Mouse (Mus musculus): ENCODE results near the gene Eif3d.
"Not testable (repeated sequence)": the region's sequence is repeated elsewhere in the genome, so short reads cannot be mapped to it uniquely, and the experiment has no call there.

Gene Eif3d

DNA sequence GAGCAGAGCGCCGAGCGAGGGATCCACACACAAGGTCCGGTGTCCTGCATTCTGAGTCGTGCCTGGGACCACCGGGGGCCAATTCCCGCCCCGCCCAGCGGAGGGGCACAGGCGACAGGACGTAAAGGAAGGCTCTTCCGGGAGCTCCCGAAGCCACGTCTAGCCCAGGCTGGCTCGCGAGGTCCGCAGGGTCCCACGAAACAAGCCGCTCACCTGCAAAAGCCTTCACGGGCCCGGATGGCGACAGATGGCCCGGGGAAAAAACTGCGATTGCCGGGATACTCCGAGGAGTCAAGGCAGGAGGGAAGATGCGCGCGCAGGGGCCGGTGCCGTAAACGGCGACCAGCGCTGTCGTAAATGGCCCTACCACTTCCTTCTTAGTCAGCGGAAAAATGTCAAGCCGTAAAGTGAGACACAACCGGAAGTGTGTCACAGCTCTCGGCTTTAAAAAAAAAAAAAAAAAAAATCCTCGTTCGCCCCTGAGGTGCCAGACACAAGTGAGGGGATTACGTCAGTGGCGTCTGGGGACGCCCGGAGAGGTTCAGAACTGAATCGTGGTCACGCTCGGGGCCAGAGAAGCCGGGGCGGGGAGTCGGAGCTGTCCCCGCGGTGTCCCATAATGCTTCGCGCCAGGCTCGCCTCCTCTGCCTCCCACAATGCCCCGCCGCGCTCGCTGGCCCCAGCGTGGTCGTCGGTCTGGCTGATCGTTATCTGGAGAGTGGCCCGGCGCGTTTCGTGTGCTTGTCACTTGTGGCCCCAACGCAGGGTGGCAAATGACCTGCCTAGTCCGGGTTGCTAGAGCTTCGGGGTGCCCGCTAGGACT lies at the start of gene Eif3d:
Eif3d (minus strand) TSS at position 344 of the 823 bp plus-strand sequence.
- DNase-seq (ENCODE audit: low read depth, low spot score) = peak; percentile 97

DNA sequence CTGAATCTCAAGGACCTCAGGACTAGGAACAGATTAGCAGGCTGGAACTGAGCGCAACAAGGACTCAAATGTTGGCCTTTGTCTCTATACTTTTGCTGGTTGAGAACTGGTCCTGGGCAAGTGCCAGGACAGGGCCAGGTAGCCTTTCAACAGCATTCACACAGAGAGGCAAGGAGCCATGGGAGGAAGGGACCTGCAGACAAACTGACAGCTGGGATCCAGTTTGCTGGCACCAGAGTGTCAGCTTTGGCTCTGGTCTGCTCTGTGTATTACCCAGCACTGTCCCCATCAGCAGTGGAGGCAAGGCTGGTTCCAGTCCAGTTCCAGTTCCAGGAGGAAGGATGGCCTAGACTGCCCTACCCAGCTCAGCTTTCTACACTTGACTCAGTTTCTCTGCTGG lies 43.4 kb upstream of the Eif3d start:
- no peak for DNase-seq (ENCODE audit: low read depth, low spot score)

DNA sequence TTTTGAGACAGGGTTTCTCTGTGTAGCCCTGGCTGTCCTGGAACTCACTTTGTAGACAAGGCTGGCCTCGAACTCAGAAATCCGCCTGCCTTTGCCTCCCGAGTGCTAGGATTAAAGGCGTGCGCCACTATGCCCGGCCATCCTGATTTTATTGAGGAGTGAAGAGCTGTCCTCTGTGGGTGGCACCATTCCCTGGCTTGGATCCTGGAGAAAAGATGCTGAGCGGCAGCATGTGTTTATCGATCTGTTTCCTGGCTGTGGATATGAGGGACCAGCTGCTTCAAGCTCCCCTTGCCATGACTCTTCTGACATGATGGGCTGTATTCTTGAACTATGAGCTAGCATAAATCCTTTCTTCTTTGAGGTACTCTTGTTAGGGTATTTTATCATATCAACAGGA lies 37.6 kb upstream of the Eif3d start:
- not testable (repeated sequence) for DNase-seq (ENCODE audit: low read depth, low spot score)

DNA sequence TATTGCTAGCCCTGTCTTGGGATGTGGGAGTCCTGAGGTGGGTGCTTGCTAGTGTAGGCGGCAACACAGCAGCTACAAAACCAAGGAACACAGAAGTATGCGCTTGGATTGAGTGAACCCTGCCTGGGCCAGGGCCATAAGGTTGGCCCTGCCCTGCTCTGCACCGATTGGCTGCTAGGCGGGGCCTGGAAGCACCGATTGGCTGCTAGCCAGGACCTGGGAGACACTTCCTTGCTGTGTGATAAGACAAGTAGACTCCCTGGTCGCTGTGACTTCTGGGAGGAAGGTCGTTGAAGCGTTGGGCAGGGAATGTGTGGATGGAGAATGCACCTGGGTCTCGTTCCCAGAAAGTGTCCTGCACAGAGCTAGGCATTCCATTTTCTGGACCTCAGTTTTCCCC lies 33.3 kb upstream of the Eif3d start:
- DNase-seq (ENCODE audit: low read depth, low spot score) = peak; percentile 4

DNA sequence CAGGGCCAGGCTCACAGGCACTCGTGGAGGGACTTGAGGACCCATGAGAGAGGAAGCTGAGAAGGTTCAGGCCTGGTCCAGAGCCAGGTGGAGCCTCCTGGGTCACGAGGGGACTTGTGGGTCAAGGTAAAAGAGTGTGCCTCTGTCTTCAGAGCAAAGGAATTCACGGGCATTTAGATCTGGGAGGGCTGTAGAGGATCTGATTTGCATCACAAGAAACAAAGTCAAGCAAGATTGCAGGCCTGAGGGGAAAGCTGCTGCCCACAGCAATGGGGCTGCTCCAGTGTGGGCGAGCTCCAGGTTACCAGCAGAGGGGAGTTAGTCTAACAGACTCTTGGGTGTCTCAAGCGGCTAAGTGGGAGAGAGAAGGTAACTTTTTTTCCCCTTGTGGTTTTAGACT lies 30.8 kb upstream of the Eif3d start:
- DNase-seq (ENCODE audit: low read depth, low spot score) = no peak

DNA sequence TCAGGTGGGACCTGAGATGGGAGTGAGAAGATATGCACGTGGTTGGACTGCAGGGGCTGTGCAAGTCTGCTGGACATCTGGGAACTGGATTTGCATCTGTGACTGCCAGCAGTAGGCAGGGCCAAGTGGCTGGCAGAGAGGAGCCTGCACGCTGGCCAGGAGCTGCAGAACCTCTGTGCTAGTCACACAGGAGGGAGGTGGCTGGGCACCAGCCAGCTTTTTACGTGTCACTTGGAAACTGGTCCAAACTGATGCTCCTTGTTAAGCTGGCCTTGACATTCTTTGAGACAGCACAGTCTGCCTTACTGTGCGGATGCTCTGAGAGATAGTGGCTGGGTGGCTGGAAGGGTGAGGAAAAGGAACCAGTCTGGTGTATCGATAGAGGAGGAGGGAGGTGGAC lies 17.9 kb upstream of the Eif3d start:
- no peak for DNase-seq (ENCODE audit: low read depth, low spot score)

DNA sequence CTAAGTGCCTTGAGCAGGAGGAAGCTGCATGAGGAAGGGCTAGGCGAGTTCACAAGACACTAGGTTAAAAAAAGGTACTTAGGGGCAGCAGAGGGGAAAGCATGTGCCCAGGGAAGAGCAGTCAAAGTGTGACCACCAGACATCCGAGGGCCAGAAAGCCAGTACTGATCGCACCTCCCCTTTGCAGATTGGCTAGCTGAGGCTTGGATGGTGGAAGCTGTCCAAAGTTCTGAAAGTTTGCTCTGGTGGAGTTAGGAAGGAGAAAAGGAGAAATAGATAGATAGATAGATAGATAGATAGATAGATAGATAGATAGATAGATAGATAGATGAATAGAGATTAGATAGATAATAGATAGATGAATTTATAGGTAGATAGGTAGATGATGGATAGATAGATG lies 12.8 kb upstream of the Eif3d start:
- DNase-seq (ENCODE audit: low read depth, low spot score) = no peak

DNA sequence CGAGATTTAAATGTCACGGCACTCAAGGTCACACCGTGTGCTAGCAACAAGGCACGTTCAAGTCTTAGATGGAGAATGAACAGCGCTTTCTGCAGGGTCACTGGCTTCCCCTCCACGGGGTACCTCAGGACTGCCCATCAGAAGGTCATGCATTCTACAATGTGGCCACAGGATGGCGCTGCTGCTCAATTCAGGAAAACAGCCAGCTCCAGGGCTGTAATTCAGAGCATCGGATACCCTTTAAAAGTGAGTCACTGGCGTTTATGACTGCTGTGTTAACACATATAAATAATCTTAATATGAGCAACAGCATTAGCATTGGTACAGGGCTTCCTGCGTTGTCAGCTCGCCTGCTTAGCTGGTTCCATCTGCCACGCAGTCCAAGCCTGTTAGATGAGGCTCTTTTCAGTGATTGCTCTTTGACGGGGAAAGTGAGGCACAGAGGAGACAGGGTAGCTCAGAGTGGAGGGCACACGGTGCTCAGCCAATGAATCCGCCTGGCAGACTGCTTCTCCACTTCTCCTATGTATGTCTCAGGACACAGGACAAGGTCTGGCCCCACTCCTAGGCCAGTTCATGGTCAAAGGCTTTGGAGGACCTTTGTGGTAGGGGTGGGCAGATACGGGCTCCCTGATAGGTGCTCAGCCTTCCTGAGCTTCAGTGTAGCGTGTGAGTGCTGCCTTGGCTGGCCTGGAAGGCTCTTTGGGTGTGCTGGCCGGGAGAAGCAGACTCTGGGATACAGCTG lies 11.8 kb upstream of the Eif3d start:
- peak; percentile 64 for DNase-seq (ENCODE audit: low read depth, low spot score)

DNA sequence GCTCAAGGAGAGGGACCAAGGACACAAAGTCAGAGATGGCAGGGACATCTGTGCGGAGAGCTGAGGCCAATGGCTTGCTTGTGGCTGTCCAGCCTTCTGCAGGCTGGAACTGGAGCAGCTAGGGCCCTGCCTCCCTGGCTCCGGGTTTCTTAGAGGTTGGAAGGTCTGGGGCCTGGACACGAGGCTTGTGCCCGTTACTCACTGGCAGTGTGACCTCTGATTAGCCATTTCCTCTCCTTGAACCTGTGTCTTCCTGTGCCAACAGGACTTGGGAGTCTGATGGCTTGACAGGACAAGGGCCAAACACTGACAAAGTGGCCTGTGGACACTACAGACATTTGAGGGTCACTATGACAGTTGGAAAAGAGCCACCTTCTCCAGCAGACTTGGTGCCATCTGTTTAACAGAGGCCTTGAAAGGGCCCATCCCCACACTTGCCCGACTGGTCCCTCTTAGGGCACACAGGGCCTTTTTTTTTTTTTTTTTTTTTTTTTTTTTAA lies 10.6 kb upstream of the Eif3d start:
- no peak for DNase-seq (ENCODE audit: low read depth, low spot score)

DNA sequence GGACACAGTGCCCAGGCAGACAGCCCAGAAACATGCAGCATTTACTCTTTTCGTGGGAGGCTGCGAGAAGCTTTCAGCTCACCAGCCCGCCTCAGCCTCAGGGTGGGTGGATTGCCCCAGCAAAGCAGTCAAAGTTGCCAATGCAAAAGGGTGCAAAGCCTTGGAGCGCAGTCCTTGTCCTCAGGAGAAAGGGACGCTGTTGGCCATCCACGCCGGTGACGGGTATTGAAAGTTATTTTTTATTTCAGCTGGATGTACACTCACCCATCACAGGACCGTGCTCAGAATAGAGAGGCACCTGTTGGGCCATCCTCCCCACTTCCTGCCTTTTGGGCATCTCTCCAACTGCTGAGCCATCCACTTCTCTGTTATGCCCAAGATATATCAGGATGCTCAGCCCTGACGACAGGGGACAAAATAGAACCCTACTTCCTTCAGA lies 8.8 kb upstream of the Eif3d start:
- no peak for DNase-seq (ENCODE audit: low read depth, low spot score)

DNA sequence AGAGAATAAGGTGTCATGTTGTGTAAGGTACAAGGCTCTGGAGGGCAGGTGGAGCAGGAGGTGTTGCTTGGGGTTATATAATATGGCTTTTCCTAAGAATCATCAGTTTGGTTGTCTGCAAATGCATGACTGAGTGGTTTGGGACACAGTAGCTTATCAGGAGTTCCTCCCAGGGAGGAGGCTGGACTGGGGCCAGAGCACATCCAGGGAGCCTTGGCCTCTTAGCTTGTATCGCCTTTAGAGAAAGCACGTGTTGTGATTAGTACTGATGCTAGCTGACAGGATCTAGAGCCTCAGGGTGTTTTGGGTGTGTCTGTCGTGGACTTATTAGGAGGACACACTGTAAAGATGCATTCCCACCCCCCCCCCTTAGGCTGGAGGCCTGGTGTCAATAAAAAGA lies 7.0 kb upstream of the Eif3d start:
- no peak for DNase-seq (ENCODE audit: low read depth, low spot score)

DNA sequence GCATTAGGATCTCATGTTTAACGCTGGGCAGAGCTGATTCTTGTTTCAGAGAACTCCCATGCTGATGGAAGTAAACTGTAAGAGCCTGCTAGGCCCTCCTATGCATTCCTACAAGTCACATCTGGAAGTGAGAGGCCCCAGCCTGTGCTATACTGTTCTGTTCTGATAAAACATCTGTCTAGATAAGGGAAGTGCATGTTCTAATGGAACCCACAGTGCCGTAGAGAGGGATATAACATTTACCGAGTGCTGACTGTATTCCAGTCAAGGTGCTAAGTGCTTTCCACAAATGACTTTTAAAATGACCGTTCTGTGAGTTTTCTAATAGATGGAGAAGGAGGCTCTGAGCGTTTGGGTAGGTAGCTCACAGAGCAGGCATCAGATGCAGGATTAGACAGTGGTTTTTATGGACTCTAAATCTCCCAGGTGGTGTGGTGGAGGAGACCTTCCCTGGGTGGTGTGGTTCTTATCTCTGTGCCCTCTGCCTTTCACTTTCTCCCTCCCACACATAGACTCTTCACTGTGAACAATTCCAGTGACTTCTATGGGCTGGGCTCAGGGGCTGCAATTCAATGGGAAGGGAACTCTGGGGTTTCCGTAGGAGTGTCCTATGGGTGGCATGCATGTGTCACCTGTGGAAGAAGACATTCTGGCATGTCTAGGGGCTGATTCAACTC lies 3.7 kb upstream of the Eif3d start:
- DNase-seq (ENCODE audit: low read depth, low spot score) = no peak

DNA sequence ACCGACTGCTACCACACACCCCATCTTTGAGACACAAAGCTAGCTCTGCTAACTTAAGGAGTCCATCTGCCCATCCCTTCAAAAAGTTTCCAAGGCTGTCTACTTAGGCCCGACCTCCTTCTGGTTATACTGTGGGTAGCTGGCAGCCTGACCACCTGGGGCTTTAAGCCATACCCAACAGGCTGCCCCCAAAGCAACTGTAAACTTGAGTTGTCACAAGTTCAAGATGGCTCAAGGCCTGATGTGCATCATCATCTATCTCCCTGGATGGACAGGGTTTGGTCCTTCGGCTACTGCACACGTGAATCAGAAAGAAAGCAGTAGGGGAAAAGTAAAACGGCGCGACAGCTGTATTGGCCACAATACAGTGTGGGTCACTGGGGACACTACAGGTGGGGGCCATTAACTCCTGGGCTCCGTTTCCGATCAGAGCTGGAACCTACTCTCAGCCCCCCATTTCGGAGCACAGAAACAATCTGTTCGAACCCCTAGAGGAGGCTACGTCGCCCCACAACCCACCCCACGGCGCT lies 608 bp downstream of the Eif3d start:
- DNase-seq (ENCODE audit: low read depth, low spot score) = no peak

DNA sequence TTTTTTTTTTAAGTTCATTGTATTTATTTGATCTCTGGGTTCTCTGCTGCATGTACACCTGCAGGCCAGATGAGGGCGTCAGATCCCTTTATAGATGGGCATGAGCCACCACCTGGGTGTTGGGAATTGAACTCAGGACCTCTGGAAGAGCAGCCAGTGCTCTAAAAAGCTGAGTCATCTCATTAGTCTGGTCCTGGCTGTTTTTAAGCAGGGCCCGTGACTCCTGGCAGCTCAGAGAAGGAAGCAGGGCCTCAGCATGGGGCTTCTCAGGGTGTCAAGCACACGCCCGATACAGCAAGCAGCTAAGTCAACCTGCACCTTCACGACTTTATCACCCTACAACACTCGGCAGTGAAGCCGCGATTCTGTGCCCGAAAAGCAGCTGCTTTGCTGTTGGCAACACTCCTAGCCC lies 5.5 kb downstream of the Eif3d start:
- no peak for DNase-seq (ENCODE audit: low read depth, low spot score)

DNA sequence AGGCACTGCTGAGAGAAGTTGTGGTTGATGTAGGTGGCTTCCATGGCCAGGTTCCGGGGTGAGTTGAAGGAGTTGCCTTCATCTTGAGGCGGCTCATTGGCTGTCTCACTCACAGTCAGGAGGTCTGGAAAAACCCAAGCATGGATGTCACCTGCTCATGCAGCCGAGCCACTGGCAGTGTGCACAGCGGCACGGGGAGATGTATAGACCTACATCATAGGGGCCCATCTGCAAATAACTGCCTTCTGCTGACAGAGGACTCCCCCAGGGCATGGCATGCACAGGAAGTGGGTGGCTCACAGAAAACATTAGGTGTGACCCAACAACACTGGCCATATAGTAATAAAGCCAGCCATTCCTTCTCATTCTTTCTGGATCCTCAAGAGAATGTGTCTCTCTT lies 8.2 kb downstream of the Eif3d start:
- no peak for DNase-seq (ENCODE audit: low read depth, low spot score)

DNA sequence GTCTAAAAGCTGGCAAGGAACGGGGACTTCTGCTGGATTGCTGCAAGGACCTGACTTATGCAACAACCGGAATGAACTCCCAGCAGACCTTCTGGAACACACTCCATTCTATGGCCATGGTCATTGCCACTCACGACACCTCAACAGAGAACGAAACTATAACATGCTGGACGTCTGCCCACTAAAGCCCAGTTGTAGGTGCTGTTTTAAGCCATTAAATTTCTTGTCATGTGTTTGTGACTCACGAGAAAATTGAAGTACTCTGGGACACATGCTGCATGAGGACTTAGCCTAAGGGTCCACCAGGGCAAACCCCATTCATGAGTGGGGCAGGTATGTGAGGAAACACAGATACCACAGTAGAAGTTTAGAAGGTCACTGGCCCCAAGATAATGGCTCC lies 9.9 kb downstream of the Eif3d start:
- no peak for DNase-seq (ENCODE audit: low read depth, low spot score)

DNA sequence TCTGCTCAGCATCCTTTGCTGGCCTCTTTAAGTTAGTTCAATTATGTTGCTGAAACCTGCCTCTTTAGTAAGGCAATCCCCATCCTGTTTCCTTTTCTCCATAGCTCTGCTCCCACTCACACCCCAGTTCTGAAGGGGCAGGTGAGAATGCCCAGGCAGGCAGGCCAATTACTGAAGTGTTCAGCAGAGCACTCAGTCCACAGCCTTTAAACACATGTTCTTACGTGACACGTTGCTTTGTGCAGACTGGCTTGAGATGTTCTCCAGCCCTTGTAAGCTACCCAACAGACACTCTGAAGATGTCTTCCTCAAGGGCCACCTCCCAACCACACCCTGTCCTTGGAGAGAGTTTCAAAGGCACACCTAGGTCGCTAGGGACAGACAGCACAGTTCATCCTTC lies 12.5 kb downstream of the Eif3d start:
- DNase-seq (ENCODE audit: low read depth, low spot score) = peak; percentile 30

DNA sequence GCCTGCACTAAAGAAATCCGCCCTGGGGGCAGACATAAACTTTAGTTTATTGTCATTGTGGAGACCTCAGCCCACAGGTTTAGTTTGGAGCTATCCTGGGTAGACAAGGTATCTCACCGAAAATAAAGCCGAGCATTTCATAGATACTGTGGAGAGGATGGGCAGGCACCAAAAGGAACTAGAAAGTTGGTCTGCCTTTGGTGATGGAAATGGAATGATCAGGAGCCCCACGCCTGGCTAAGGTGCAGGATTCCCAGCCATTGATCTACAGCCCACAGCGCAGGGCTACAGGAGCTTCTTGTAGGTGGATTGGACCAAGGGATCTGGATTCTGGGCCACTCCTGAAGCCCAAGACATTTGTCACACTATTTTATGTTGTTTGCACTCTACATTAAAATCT lies 13.0 kb downstream of the Eif3d start:
- peak; percentile 17 for DNase-seq (ENCODE audit: low read depth, low spot score)

DNA sequence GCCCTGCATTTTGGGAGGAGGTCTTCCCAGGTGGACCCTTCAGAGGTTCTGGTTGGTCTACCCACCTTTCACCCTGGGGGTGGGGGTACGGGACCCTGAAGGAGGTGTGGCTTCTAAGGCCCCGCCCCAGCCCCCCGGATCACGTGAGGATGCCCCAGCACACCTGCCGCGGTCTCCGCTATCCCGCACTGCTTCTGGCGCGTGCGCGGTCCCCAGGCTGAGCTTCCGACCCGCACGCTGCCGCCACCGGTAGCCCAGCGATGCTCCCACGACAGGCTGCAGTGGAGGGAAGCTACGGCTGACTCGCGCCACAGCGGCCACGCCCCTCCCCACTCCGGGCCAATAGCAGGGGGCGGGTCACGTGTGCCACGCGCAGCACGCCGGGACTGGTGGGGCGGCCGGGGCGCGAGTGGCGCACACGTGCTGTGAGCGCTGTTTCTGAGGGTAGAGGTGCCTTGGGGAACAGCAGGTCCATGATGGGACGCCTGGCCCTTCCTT lies 14.2 kb downstream of the Eif3d start, which contains the start of gene Foxred2:
Foxred2 (minus strand) TSS at position 319 of the 498 bp plus-strand sequence.
- peak; percentile 93 for DNase-seq (ENCODE audit: low read depth, low spot score)

DNA sequence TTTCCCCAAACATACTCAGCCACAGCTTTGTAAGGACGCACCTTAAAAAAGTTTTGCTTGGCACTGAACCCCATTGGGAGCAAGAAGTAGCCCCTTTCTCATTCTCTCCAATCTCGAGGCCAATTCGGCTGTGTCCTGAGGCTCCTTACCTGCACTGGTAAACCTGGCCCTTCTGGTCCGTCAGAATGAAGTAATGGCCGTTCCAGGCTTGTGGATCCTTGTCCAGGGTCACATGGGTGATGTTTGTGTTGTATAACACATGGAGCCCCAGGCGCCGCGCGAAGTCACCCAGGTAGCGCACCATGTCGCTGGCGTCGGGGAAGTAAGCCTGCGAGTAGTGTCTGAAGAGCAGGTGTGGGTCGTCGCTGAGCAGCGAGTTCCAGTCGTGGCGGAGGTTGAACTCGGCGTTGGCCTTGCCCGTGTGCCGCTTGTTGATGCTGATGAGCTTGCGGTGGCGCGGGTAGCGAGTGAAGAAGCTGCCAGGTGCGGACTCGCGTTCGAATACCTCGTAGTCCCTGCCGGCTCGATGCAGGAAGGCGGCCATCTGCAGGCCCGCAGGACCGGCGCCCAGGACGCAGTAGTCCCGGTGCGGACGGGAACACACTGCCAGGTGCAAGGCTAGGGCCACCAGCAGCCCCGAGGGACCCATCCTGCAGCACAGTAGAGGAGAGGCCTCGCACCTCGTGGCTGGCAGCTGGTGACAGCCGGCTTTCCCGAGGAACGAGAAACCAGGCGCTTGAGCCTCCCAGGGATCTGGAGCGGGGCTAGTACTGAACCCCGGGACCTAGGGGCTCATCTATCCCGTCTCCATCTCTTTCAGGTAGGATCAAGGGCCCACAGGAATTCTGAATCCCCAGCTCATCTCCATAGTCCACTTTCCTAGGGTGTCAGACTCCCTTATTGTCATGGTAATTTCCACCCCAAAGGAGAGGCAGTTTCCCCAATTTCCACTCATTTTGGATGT lies 14.9 kb downstream of the Eif3d start:
- DNase-seq (ENCODE audit: low read depth, low spot score) = no peak

DNA sequence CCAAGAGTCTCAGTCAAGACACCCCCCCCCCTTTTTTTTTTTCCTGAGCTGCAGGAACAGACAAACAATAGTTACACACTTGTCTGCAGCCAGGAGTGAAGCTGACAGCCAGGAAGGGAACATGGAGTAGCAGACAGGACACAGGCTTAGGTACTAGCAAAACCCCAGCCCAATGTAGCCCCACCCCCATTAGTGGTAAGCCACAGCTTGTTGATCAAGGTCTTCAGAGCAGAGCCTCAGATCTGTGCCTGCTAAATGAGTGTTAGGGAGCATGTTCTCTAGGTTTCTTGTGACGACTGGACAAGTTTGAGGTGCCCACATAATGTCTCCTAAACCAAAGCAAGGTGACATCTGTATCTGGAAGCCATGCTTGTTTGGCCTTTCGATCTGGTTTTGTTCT lies 16.3 kb downstream of the Eif3d start:
- no peak for DNase-seq (ENCODE audit: low read depth, low spot score)

Data from A20 (cell line).